Mouse (Mus musculus): ENCODE data around the gene Zfp1. TPM values are rescaled to one million over a fixed set of nuclear protein-coding genes. Genes with fewer than 3 reads are reported as not detected.

Zfp1 gene
- polyA plus RNA-seq, 1 experiment from 2014 or later: 17.5 TPM

GRCm38 (mm10) chr8:111717866-111718265 is 74.7 kb downstream of the Zfp1 start:
- ATAC-seq (ENCODE audit: insufficient number of reproducible peaks, insufficient read depth, low FRiP score, low read depth): 0 out of 2 replicates have a peak, but pooled peaks have one; percentile 6
- Histone ChIP-seq H3K4me2 (ENCODE audit: low read length) (peak overlapping the region; percentile 57), H3K27ac (replicated peaks in 1 of 2; ENCODE audit: control insufficient read depth in 1 of 2, insufficient read depth in 1 of 2, low read depth in 2 of 2, low read length in 2 of 2) (peak overlapping the region; percentile 99), H3K4me1 (ENCODE audit: control insufficient read depth in 2 of 2, insufficient read depth in 2 of 2, low read length in 2 of 2) (peaks cover 40 to 54% of the 10 kb centered on the region in 2 experiments), H3K27me3 (ENCODE audit: control insufficient read depth, insufficient read depth, low read length) (no peaks in the 10 kb centered on the region), H3K9ac (ENCODE audit: low read length) (peak overlapping the region; percentile 75), H3K4me3 (ENCODE audit: control insufficient read depth in 1 of 2, insufficient read depth in 1 of 2, low read depth in 1 of 2, low read length in 2 of 2) (no peak overlapping the region), H3K36me3 (ENCODE audit: control insufficient read depth, insufficient read depth, low read length) (peaks cover 60% of the 10 kb centered on the region), H3K9me3 (ENCODE audit: control insufficient read depth, low read length) (no peaks in the 10 kb centered on the region)
- 10% methylated on average over 6 of the region's 6 CpGs for WGBS

- 55% methylated on average over 5 of the region's 5 CpGs for WGBS
- H3K4me3 ChIP-seq (ENCODE audit: control insufficient read depth in 1 of 2, insufficient read depth in 1 of 2, low read depth in 1 of 2, low read length in 2 of 2): no peak overlapping the region
- H3K9ac ChIP-seq (ENCODE audit: low read length): no peak overlapping the region
- peaks cover 49% of the 10 kb centered on the region for H3K36me3 ChIP-seq (ENCODE audit: control insufficient read depth, insufficient read depth, low read length)
- no peaks in the 10 kb centered on the region for H3K27me3 ChIP-seq (ENCODE audit: control insufficient read depth, insufficient read depth, low read length)
- no peak for ATAC-seq (ENCODE audit: insufficient number of reproducible peaks, insufficient read depth, low FRiP score, low read depth)
- H3K4me2 ChIP-seq (ENCODE audit: low read length): no peak overlapping the region
- H3K27ac ChIP-seq (replicated peaks in 1 of 2; ENCODE audit: control insufficient read depth in 1 of 2, insufficient read depth in 1 of 2, low read depth in 2 of 2, low read length in 2 of 2): peak overlapping the region in 1 of 2 experiments; percentile 59; a peak in 1 of 4 replicates
- no peaks in the 10 kb centered on the region for H3K9me3 ChIP-seq (ENCODE audit: control insufficient read depth, low read length)
- peaks cover 40 to 55% of the 10 kb centered on the region in 2 experiments for H3K4me1 ChIP-seq (ENCODE audit: control insufficient read depth in 2 of 2, insufficient read depth in 2 of 2, low read length in 2 of 2)
Measured at GRCm38 (mm10) chr8:111718937-111719336, 75.7 kb downstream of the Zfp1 start.

- no peak overlapping the region; the same call in 1 of the 2 replicates for H3K9ac ChIP-seq (ENCODE audit: low read length)
- peaks cover 37% of the 10 kb centered on the region for H3K36me3 ChIP-seq (ENCODE audit: control insufficient read depth, insufficient read depth, low read length)
- no peak overlapping the region for H3K4me3 ChIP-seq (ENCODE audit: control insufficient read depth in 1 of 2, insufficient read depth in 1 of 2, low read depth in 1 of 2, low read length in 2 of 2)
- no peaks in the 10 kb centered on the region for H3K27me3 ChIP-seq (ENCODE audit: control insufficient read depth, insufficient read depth, low read length)
- WGBS: 42% methylated on average over 4 of the region's 4 CpGs
- H3K4me1 ChIP-seq (ENCODE audit: control insufficient read depth in 2 of 2, insufficient read depth in 2 of 2, low read length in 2 of 2): peaks cover 46 to 67% of the 10 kb centered on the region in 2 experiments
- H3K4me2 ChIP-seq (ENCODE audit: low read length): no peak overlapping the region
- H3K27ac ChIP-seq (replicated peaks in 1 of 2; ENCODE audit: control insufficient read depth in 1 of 2, insufficient read depth in 1 of 2, low read depth in 2 of 2, low read length in 2 of 2): peak overlapping the region; percentile 12 to 50; a peak in 2 of 4 replicates
- ATAC-seq (ENCODE audit: insufficient number of reproducible peaks, insufficient read depth, low FRiP score, low read depth): no peak
- no peaks in the 10 kb centered on the region for H3K9me3 ChIP-seq (ENCODE audit: control insufficient read depth, low read length)
Measured at GRCm38 (mm10) chr8:111720115-111720544, 76.9 kb downstream of the Zfp1 start.

Small RNAs within 50 kb of the gene (microRNA-seq; reads per million reads assigned to microRNA genes)
- not detected for gene Mir7076

Other genes starting within 250 kb of the Zfp1 start
- not detected in 2 replicates for gene Fa2h, start 249.6 kb upstream of the Zfp1 start, polyA plus RNA-seq (2014; fragmentation: Nextera tagmentation; extraction: Ambion mirVana)
- 3.0 and 3.4 TPM in 2 replicates for gene Wdr59, start 121.3 kb upstream of the Zfp1 start, polyA plus RNA-seq (2014; fragmentation: Nextera tagmentation; extraction: Ambion mirVana)
- 29.7 and 33.8 TPM in 2 replicates for gene Znrf1, start 107.3 kb upstream of the Zfp1 start, polyA plus RNA-seq (2014; fragmentation: Nextera tagmentation; extraction: Ambion mirVana)
- gene Ldhd, start 13.0 kb upstream of the Zfp1 start, polyA plus RNA-seq (2014; fragmentation: Nextera tagmentation; extraction: Ambion mirVana): 0.74 and 0.85 TPM in 2 replicates
- not detected in 2 replicates for gene Ctrb1, start 47.6 kb downstream of the Zfp1 start, polyA plus RNA-seq (2014; fragmentation: Nextera tagmentation; extraction: Ambion mirVana)
- 49.5 and 50.8 TPM in 2 replicates for gene Bcar1, start 100.4 kb downstream of the Zfp1 start, polyA plus RNA-seq (2014; fragmentation: Nextera tagmentation; extraction: Ambion mirVana)
- gene Cfdp1, start 210.9 kb downstream of the Zfp1 start, polyA plus RNA-seq (2014; fragmentation: Nextera tagmentation; extraction: Ambion mirVana): 110 TPM in 2 replicates
- gene Tmem170, start 233.3 kb downstream of the Zfp1 start, polyA plus RNA-seq (2014; fragmentation: Nextera tagmentation; extraction: Ambion mirVana): 4.3 and 4.5 TPM in 2 replicates